Mouse (Mus musculus) G1E (cell line): ENCODE results near the gene Lrrc45.

Source experiments
- CTCF ChIP-seq: IDR thresholded peaks from 2 replicates; pipeline ENCODE4 v1.5.1; 2012; ENCODE audit warnings: low read depth, low read length, inconsistent platforms, mixed read lengths
- GATA1 ChIP-seq: IDR thresholded peaks from 2 replicates; pipeline ENCODE4 v1.6.1; 2012; ENCODE audit warnings: borderline replicate concordance, low read length, inconsistent platforms, mixed read lengths
- POLR2AphosphoS5 ChIP-seq: IDR thresholded peaks from 2 replicates; pipeline ENCODE4 v1.6.1; 2012; ENCODE audit warnings: low read depth, low read length, inconsistent platforms; ENCODE audit not compliant: insufficient replicate concordance
- TAL1 ChIP-seq: conservative IDR thresholded peaks from 2 replicates; pipeline ENCODE4 v1.6.1; 2012; ENCODE audit warnings: low read depth, low read length, inconsistent platforms, mixed read lengths

DNA sequence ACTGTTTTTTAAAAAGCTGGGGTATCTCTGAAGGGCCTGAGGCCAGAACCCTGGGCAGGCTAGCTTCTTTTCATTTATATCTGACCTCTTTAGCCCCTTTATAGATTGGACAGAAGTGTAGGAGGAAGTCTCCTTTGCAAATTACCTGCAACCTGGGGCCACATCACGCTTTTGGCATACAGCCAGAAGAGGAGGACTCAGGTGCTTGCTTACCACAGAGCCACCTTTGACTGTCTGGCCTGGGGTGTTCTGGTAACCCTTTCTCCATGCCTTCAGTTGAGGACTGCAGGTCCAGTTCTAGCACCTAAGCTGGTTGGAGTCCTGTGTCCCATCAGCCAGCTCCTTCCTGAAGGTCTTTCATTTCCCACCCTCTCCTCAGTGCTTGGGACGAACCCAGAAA lies 4.2 kb upstream of the Lrrc45 start:
- TF ChIP-seq CTCF (no peak), GATA1 (no peak), TAL1 (no peak), POLR2AphosphoS5 (no peak)
